Mouse (Mus musculus): ENCODE results near the gene Frmd6.

Gene Frmd6

GRCm38 (mm10) chr12:70807975-70808374, 17.3 kb upstream of the Frmd6 start:
- no peak for DNase-seq (ENCODE audit: low read depth, low spot score)

GRCm38 (mm10) chr12:70809957-70810356, 15.4 kb upstream of the Frmd6 start:
- DNase-seq (ENCODE audit: low read depth, low spot score), result no peak

- no peak for DNase-seq (ENCODE audit: low read depth, low spot score)
These were observed 13.5 kb upstream of the Frmd6 start for GRCm38 (mm10) chr12:70811772-70812171.

- no peak for DNase-seq (ENCODE audit: low read depth, low spot score)
These were observed 13.1 kb upstream of the Frmd6 start for GRCm38 (mm10) chr12:70812176-70812575.

- DNase-seq (ENCODE audit: low read depth, low spot score), result no peak
These were observed 12.4 kb upstream of the Frmd6 start for GRCm38 (mm10) chr12:70812822-70813465.

- no peak for DNase-seq (ENCODE audit: low read depth, low spot score)
These were observed 8.6 kb upstream of the Frmd6 start for GRCm38 (mm10) chr12:70816731-70817130.

- no peak for DNase-seq (ENCODE audit: low read depth, low spot score)
These were observed 1.3 kb upstream of the Frmd6 start for GRCm38 (mm10) chr12:70824017-70824416.

GRCm38 (mm10) chr12:70825651-70826317, 470 bp downstream of the Frmd6 start:
- no peak for DNase-seq (ENCODE audit: low read depth, low spot score)

GRCm38 (mm10) chr12:70826318-70827072, 1.2 kb downstream of the Frmd6 start:
- DNase-seq (ENCODE audit: low read depth, low spot score), result no peak

- no peak for DNase-seq (ENCODE audit: low read depth, low spot score)
These were observed 2.0 kb downstream of the Frmd6 start for GRCm38 (mm10) chr12:70827187-70827900.

GRCm38 (mm10) chr12:70827901-70828271, 2.6 kb downstream of the Frmd6 start:
- DNase-seq (ENCODE audit: low read depth, low spot score), result no peak

GRCm38 (mm10) chr12:70830982-70831566, 5.8 kb downstream of the Frmd6 start:
- DNase-seq (ENCODE audit: low read depth, low spot score), result no peak

- DNase-seq (ENCODE audit: low read depth, low spot score), result no peak
These were observed 7.1 kb downstream of the Frmd6 start for GRCm38 (mm10) chr12:70832216-70832998.

- DNase-seq (ENCODE audit: low read depth, low spot score), result no peak
These were observed 7.7 kb downstream of the Frmd6 start for GRCm38 (mm10) chr12:70833050-70833449.

GRCm38 (mm10) chr12:70834043-70834442, 8.7 kb downstream of the Frmd6 start:
- no peak for DNase-seq (ENCODE audit: low read depth, low spot score)

- DNase-seq (ENCODE audit: low read depth, low spot score), result no peak
These were observed 9.7 kb downstream of the Frmd6 start for GRCm38 (mm10) chr12:70835004-70835403.

- no peak for DNase-seq (ENCODE audit: low read depth, low spot score)
These were observed 12.5 kb downstream of the Frmd6 start for GRCm38 (mm10) chr12:70837792-70838321.

GRCm38 (mm10) chr12:70845371-70845770, 20.1 kb downstream of the Frmd6 start:
- no peak for DNase-seq (ENCODE audit: low read depth, low spot score)

GRCm38 (mm10) chr12:70849024-70849423, 23.7 kb downstream of the Frmd6 start:
- no peak for DNase-seq (ENCODE audit: low read depth, low spot score)

- no peak for DNase-seq (ENCODE audit: low read depth, low spot score)
These were observed 24.4 kb downstream of the Frmd6 start for GRCm38 (mm10) chr12:70849517-70850291.
